Mouse (Mus musculus): ENCODE data around the gene Gm10073. TPM values are rescaled to one million over a fixed set of nuclear protein-coding genes. Genes with fewer than 3 reads are reported as not detected.

The Gm10073 gene
- total RNA-seq, 2 experiments from 2014 or later, result 76.4 to 91.4 TPM

DNA sequence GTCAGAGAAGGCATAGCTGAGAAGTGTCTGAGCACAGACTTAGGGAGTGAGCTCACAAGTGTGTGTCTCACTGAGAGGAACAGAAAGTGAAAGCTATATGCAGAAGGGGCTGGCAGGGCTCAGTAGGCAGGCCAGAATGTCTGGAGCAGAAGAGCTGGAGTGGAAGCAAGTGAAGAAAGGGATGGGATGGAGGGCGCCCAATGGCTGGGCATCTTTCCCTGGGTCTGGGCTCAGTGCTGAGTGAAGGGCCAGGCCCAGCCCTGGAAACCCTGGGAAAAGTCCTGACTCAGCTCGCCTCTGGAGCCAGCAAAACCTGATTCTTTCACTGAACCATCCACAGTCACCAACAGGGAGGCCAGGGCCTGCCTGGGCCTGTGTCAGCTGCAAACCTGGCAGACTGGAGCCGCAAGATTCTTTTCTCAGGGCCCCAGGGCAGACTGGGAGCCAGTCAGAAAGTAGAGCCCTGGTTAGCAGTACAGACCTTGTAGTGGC lies 9.5 kb downstream of the Gm10073 start:
- intact Hi-C loops (cut with DNase I), result loop anchor here (5.0 kb wide), 1 partner anchor 84 kb away; no protein-coding TSS in a partner anchor
- no peak for DNase-seq (ENCODE audit: low spot score in 2 of 2)

GRCm38 (mm10) chr8:106561097-106561865 lies 12.0 kb downstream of the Gm10073 start:
- peak; percentile 5 to 22 for DNase-seq (ENCODE audit: low spot score in 2 of 2)
- intact Hi-C loops (cut with DNase I), result loop anchor here (5.0 kb wide), 1 partner anchor 86 kb away; no protein-coding TSS in a partner anchor

DNA sequence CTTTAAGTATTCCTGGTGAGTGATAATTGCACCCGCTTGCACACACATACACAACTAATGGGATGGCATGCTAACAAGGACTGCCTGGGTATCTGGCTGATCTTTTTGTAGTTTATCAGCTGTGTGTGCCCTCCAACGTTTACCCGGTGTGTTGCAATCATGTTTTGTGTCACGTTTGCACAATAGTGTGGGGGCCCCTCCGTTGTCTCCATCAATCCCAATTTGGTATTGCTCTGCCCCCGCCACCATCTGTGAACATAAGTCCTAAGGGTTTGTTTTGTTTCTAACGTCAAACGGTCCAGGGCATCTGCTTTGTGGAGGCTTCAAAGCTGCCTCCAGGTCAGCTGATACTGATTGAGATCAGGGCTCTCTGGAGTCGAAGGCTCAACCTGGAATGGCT lies 13.4 kb downstream of the Gm10073 start:
- intact Hi-C loops (cut with DNase I), result loop anchor here (5.0 kb wide), 1 partner anchor 87 kb away; no protein-coding TSS in a partner anchor
- DNase-seq (ENCODE audit: low spot score in 2 of 2), result no peak

- intact Hi-C loops (cut with DNase I), result no loop called here
- DNase-seq (ENCODE audit: low spot score in 2 of 2), result no peak
Measured at GRCm38 (mm10) chr8:106556068-106556645, 17.1 kb downstream of the Gm10073 start.

DNA sequence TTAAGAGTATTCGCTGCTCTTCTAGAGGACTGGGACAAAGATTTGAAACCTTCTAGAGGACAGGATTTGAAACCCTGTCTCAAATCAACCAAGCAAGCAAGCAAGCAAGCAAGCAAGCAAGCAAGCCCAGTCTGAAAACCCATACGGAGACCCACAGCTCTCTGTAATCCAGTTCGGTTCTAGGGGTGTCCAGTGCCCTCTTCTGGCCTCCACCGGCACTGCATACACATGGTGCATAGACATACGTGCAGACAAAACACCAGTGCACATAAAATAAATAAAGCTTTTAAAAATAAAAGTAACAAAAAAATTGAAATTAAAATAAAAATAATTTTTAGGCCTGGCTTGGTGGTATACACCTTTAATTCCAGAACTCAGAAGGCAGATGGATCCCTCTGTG lies 19.2 kb downstream of the Gm10073 start:
- DNase-seq (ENCODE audit: low spot score in 2 of 2), result no peak
- intact Hi-C loops (cut with DNase I), result no loop called here

- intact Hi-C loops (cut with DNase I), result no loop called here
- no peak for DNase-seq (ENCODE audit: low spot score in 2 of 2)
Measured at GRCm38 (mm10) chr8:106550906-106551305, 22.4 kb downstream of the Gm10073 start.

GRCm38 (mm10) chr8:106548366-106548936 lies 24.8 kb downstream of the Gm10073 start:
- no peak for DNase-seq (ENCODE audit: low spot score in 2 of 2)
- intact Hi-C loops (cut with DNase I), result loop anchor here (10.0 kb wide), 1 partner anchor 304 kb away; no protein-coding TSS in a partner anchor

GRCm38 (mm10) chr8:106546746-106547145 lies 26.5 kb downstream of the Gm10073 start:
- DNase-seq (ENCODE audit: low spot score in 2 of 2), result no peak
- intact Hi-C loops (cut with DNase I), result loop anchor here (10.0 kb wide), 1 partner anchor 302 kb away; no protein-coding TSS in a partner anchor

DNA sequence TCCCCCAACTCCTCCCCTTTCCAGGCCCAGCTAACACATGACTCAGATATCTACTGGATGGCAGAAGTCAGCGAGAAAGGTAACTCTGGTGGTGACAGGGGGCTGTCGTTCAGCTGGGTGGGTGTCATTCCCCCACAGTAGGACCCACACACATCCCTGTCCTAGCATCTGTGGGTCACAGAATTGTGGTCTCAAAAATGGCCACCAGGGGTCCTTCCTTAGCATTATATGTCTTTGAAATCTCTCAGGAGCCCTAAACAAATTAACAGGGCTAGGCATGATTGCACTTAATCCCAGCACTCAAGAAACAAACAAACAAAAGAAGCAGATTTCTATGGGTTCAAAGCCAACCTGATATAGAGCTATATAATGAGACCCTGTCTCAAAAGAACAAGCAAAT lies 28.1 kb downstream of the Gm10073 start:
- intact Hi-C loops (cut with DNase I), result loop anchor here (10.0 kb wide), 1 partner anchor 300 kb away; no protein-coding TSS in a partner anchor
- no peak for DNase-seq (ENCODE audit: low spot score in 2 of 2)

DNA sequence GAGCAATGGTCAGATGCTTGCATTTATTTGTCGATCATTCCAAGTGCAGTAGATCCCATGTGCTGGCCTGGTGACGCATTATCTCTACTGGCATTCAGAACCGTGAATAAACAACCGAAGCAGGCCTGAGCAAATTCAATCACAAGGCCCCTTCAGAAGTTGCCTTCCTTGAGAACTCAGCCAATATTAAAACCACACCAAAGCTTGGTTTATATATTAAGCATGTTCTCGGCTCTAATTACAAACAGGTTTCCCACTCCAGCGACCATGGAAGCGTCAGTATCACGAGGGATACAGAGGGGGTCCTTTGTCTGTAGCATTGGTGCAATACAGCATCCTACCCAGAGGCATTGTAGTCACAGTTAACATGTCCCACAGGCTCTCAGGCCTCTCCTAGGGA lies 30.2 kb downstream of the Gm10073 start:
- intact Hi-C loops (cut with DNase I), result loop anchor here (10.0 kb wide), 1 partner anchor 298 kb away; no protein-coding TSS in a partner anchor
- DNase-seq (ENCODE audit: low spot score in 2 of 2), result no peak

DNA sequence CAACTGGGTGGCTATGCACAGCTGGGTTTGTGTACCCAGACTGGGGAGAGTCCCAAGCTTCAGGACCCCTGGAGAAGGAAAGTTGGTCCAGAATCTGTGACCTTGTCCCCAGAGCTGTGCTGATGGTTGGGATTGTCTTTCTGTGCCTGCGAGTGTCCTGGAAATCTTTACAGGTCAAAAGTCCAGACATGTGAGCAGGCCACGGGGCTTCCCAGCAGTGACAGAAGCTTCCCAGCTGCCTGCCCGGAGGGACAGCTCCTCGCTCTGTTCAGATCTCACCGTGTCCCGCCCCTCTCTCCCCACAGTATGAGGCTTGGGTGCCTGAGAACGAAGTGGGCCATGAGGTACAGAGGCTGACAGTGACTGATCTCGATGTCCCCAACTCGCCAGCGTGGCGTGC lies 32.3 kb downstream of the Gm10073 start:
- no peak for DNase-seq (ENCODE audit: low spot score in 2 of 2)
- intact Hi-C loops (cut with DNase I), result loop anchor here (10.0 kb wide), 1 partner anchor 296 kb away; no protein-coding TSS in a partner anchor

- intact Hi-C loops (cut with DNase I), result no loop called here
- DNase-seq (ENCODE audit: low spot score in 2 of 2), result no peak
Measured at GRCm38 (mm10) chr8:106539193-106539592, 34.1 kb downstream of the Gm10073 start.

GRCm38 (mm10) chr8:106535448-106535847 lies 37.8 kb downstream of the Gm10073 start:
- no peak for DNase-seq (ENCODE audit: low spot score in 2 of 2)
- intact Hi-C loops (cut with DNase I), result no loop called here

- peak in 1 of 2 experiments; percentile 7 for DNase-seq (ENCODE audit: low spot score in 2 of 2)
- intact Hi-C loops (cut with DNase I), result loop anchor here (5.0 kb wide), 1 partner anchor 102 kb away; no protein-coding TSS in a partner anchor
Measured at GRCm38 (mm10) chr8:106534449-106534848, 38.8 kb downstream of the Gm10073 start.

DNA sequence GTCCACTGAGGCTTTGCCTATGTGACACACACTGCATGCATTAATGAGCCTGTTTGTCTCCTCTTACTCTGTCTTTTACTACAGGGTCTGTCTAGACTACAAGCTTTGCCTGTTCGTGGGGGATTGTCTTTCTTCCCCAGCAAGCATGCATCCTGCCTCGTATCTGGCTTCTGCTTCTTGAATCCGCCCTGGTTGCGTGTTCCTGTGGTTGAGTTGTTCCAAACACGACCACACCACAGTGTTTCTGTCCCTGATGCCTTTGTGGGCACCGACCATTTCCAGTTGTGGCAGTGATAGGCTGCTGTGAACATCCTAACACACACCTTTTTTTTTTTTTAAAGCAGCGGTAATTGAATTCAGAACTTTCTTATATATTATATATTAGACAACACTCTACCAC lies 39.6 kb downstream of the Gm10073 start:
- no peak for DNase-seq (ENCODE audit: low spot score in 2 of 2)
- intact Hi-C loops (cut with DNase I), result loop anchor here (5.0 kb wide), 1 partner anchor 101 kb away; no protein-coding TSS in a partner anchor

GRCm38 (mm10) chr8:106530566-106530965 lies 42.7 kb downstream of the Gm10073 start:
- DNase-seq (ENCODE audit: low spot score in 2 of 2), result no peak
- intact Hi-C loops (cut with DNase I), result loop anchor here (5.0 kb wide), 1 partner anchor 98 kb away; no protein-coding TSS in a partner anchor

DNA sequence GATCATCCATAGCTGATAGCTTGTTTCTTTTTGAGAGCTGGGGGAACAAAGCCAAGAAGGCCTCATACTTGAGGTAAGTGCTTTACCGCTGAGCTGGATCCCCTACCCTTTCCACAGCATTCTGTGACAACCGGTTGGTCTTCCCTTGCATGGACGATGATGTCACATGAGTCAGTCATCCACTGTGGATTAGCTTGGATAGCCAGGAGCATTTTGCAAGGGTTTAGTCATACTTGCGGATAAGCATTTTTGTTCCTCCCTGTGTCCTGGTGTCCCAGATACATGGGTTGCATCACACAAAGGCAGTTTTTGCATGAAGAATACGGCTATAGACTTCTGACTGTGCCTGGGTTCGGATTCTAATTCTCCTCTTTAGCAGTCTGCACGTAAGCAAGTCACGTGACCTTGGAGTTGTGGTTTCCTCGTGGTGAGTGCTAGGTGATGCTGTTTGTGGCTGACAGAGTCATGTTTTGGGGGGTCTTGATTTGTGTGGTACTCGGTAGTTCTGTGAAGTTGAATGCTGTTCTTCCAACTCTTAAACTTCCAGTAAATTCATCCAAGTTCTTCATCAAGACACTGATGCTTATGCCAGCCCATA lies 43.3 kb downstream of the Gm10073 start:
- intact Hi-C loops (cut with DNase I), result loop anchor here (5.0 kb wide), 1 partner anchor 98 kb away; no protein-coding TSS in a partner anchor
- no peak for DNase-seq (ENCODE audit: low spot score in 2 of 2)

GRCm38 (mm10) chr8:106528596-106529249 lies 44.5 kb downstream of the Gm10073 start:
- no peak for DNase-seq (ENCODE audit: low spot score in 2 of 2)

More at GRCm38 (mm10) chr8:106528596-106529249, 44.5 kb downstream of the Gm10073 start:
- intact Hi-C loops (cut with DNase I), result no loop called here
